Mouse (Mus musculus): ENCODE results near the gene Kcp.

Kcp gene

DNA sequence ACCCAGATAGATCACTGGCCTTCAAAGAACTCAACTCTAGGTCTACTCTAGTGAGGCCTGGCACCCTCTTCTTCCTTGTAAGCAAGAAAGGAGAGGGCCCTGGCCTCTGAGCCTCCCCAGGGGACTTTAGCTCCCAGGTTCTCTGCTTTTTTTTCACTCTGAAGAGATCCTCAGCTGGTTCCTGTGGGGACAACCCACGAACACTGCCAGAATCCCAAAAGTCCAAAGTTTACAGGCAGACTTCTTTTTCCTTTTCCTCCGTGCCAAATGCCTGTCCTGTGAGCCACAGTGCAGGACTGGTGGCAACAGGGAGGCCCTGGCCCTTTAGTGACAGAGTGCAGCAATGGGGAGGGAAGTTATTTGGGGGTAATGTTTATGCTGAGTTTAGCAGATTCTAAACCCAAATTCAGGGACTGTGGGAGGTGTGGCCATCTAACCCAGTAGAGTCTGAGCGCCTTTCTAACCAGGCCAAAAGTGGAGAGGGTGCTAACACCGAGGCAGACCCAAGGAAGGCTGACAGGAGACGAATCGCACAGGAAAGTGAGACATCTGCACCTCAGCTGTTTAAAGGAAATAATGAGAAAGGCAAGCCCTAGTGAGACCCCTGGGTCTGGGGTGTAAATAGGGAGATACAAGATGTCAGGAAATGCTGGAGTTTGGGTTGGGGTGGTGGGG lies 15.0 kb upstream of the Kcp start:
- DNase-seq = no peak

DNA sequence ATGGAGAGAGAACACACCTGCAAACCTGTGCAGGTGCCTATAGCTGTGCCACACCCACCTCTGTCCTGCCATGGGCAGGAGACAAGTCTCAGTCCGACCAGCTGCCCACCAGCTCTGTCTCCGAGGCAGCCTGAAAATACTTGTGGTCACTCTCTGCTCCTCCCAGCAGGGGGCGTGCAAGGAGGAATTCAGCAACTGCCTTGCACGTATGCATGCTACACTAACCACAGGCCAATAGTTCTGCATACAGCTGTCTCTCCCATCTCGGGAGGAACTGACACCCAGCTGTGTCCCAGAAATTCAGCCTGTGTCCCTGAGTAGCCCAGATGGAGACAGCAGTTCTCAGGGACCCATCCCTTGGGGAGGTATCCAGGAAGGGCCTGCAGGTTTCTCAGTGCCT lies 9.4 kb upstream of the Kcp start:
- DNase-seq = peak; percentile 49

DNA sequence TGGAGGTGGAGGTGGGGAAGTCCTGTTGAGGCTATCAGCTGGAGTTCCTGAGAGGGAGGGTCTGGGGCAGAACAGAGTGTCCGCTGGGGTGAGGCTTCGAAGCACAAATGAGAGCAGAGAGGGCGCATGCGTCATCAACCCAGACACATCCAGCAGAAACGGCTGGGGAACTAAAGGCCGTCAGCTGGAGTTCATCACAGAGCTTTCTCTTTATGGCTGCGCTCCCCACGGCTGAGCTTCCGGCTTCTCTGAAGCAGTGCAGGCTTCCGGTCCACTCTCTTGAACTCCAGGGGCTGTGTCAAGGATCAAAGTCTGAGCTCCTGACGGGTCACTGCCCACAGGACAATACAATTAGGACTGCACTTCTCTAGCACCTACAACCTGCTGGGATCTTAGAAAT lies 5.5 kb upstream of the Kcp start:
- no peak for DNase-seq

DNA sequence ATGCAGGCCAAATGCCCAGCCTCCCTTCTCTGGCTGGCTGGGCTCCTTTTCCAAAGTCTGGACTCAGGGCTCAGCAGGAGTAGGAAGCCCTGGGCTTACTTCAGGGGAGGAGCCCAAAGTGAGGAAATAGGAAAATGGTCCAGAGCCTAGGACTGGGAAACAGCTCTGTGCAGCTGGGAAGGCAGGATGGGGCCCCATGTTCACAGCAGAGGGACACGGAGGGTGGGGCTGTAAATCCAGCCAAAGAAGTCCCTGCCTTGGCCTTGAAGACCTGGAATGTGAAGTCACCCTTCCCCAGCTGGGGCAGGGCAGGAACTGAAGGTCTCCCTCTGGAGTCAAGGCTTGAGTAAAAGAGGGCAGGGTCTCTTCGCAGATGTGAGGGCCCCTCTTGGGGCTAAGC lies 1.3 kb upstream of the Kcp start:
- DNase-seq = no peak

DNA sequence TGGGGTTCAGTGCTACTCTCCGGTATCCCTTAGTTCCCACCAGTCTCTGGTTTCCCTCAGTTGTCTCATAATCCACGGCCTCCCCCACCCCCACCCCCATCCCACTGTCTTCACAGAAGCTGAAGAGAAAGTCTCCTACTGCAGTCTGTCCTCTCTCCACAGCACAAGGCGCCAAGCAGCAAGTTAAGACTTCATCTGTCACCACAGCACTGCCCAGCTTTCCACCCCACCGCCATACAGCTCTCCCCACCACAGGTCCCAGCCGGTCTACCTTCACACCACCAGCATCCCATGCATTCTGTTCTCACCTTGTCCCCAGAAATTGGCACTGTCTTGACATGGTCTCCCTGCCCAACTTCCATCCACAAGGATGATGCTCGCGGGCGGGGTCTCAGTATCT lies 918 bp downstream of the Kcp start:
- DNase-seq = no peak

DNA sequence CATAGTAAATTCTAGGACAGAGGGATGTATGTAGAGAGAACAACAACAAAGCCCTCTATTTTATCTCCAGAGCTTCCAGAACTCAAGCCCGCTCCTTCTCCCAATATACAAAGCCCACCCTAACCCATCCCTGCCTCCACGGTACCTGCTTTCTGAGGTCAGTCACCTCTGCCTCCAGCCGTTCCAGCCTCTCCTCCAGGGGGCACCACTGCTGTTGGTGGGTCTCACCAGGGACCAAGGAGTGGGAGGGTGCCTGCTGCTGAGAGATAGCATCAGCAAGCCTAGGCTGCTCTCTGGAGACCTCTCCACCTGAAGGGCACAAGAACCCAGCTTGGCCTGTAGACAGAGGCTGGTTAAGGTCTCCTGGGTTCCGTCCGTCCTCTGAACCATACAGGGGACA lies 2.3 kb downstream of the Kcp start:
- DNase-seq = no peak

DNA sequence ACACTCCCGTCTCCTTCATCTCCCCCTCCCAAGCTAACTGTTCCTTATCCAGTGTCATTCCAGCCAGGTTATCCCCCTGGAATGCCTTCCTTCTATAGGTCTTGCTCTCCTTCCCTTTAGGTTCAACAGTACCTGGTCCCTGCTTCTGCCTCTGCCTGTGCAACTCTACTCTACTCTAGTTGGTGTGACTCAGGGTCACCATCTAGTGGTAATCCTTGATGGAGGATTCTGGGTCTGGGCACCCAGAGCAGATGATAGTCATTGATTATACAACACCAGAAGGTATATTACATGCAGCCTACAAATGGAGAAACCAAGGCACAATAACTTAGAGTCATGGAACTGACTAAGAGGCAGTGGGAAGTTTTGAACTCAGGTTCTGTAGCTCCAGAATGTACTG lies 6.2 kb downstream of the Kcp start:
- DNase-seq = no peak

DNA sequence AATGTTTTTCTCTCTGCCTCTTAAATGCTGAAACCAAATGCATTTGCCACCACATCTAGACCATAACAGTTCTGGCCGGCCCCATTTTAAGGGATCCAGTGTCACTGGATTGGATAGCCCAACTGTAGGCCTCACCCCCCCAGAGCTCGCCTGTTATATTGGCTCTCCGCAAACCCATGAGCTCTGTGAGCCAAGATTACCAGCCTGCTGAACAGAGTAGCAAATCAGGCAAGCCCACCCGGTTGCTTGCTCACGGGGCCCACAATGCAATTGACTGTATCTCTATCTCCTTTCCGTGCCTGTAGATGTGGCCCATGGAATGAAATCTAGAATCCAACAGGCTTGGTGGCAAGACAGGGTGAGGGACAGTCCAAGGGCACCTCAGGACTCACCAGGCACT lies 6.9 kb downstream of the Kcp start:
- DNase-seq = no peak

DNA sequence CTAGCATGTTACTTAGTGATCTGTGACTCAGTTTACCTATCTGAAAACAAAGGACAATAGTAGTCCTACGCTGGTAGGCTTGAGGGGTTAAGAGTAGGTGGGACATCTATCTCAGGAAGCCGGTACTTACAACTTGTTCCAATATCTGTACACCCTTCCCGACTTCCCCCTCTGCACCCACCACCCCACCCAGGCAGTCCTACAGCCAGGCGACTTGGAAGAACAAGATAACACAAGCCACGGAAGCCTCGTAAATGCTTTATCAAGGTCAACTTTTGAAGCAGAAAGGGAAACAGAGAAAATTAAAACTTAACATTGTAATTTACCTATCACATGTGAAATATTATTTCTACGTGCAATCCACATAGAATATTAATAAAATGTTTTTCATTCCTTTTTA lies 7.6 kb downstream of the Kcp start:
- DNase-seq = no peak

DNA sequence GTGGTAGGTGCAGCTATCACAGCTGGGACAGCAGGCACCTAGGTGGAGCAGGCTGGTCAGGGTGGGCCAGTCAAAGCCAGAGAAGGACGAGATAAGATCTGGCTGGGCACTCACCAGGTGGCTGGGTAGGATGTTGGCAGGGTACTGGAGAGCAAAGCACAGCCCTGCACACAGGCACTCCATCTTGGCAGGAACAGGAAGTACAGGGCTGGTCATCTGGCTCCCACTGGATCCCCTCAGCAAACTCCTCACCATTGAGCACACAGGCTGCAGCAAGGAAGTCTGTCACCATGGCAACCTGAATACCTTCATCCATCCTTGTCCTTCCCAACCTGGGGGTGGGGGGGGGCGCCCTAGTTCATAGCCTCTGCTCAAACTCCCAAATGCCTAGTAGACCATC lies 10.0 kb downstream of the Kcp start:
- no peak for DNase-seq

DNA sequence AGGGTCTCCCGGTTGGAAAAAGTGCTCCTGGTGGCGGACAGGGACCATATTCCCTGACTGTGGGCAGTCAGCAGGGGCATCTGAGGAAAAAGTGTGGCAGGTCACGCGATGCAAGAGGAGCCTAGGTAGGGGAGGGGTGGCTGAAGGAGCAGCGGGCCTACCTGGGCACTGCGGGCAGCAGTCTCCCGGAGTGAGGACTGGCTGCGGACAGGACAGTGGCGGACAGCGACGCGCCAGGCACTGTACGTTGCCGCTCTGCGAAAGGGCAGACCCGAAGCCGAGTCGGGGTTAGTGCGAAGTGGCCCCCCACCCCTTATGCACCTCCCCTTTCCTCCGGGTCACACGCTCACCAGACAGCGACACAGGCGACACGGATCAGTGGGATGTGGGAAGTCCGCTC lies 11.5 kb downstream of the Kcp start:
- DNase-seq = no peak

DNA sequence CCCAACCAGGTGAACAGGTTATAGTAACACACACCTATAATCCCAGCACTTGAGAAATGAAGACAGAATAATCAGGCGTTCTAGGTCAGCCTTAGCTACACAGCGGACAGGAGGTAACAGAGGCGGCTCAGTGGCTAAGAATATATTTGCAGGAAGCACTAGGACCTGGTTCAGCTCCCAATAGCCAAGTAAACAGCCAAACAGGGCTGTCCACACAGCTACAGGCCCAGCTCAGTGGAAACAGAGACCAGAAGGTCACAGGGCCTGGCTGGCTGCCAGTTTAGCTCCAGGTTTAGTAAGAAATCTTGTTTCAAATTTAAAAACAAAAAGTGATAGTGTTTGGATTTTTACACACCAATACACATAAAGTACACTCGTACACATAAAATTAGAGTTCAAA lies 13.7 kb downstream of the Kcp start:
- DNase-seq = no peak

DNA sequence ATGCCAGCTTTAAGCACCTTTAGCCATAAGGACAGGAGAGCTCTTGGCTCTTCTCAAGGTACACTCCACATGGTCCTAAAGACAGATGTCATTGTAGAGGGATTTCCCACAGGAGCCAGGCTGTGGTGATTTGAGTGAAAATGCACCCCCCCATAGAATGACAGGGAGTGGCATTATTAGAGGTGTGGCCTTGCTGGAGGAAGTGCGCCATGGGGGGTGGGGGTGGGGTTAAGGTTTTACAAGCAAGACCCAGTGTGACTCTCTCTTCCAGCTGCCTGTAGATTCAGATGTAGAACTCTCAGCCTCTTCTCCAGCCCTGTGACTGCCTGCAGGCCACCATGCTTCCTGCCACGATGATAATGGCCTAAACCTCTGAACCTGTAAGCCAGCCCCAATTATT lies 21.8 kb downstream of the Kcp start:
- DNase-seq = no peak

DNA sequence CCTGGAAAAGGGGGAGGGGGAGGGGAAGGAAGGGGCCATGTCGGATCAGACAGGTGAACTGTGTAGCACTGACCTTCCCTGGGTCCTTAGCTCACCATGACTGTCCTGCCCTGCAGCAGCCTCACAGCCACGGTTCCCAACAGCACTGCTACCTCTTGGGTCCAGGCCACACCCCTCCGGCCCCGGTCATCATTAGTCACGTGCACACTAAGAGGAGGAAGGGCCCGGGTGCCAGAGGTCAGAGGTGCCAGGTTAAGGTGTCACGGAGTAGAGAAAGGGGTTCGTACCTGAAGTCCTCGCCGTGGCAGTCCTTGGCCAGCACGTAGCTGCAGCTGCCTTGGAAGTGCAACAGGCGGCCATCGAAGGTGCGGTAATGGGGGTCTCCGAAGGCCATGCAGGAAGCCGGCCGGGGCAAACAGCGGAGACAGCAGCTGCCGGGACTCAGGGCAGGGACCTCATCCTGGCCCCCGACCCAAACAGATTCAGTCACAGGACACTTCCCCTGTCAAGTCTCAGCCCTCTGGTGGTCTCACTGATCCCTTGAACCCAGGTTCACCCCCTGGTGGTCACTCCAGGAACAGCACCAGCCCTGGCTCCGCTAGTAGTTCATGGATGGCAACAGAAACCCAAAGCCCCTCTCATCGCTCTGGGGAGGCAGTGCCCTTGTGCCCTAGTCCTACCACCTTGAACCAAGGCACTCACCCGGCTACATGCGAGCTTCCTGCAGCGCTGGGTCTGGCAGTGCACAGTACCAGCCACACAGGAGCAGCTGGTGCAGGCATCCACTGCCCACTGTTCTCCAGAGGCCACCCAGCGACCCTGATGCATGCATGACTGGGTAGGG lies 22.8 kb downstream of the Kcp start:
- DNase-seq = no peak

DNA sequence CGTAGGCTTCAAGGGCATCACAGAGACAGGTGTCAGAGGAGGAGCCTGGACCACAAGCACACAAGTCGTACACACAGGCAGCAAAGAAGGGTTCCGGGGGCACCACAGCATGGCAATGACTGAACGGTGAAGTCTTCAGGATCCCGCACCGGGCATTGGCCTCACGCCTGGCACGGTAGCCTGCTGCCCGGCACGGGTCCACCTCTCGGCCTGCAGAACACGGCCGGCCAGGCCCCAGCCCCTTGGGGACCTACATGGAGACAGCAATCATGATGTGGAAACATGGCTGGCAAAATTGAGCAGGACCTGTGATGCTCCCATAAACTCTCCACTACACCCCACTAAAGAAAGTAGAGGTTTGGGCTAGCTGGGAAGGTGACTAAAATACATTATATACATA lies 25.1 kb downstream of the Kcp start:
- no peak for DNase-seq

DNA sequence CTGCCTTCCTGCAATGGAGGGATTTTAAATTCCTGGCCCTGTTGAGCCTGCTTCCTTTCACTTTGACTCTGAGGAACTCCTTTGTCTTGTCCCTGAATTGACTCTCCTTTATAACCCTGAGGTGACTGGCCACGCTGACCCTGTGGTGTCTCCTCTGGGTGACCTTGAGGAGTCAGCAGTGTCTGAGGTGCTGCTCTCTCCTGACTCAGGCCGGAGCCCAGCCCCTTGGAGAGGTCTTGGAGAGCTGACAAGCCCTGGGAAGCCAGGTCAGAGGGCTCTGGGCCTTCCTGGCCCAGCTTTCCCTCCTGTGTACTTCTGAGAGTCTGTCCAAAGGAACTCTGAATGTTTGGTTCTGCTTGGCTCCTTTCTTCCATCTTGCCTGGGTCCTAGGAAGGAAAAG lies 33.0 kb downstream of the Kcp start:
- DNase-seq = no peak

DNA sequence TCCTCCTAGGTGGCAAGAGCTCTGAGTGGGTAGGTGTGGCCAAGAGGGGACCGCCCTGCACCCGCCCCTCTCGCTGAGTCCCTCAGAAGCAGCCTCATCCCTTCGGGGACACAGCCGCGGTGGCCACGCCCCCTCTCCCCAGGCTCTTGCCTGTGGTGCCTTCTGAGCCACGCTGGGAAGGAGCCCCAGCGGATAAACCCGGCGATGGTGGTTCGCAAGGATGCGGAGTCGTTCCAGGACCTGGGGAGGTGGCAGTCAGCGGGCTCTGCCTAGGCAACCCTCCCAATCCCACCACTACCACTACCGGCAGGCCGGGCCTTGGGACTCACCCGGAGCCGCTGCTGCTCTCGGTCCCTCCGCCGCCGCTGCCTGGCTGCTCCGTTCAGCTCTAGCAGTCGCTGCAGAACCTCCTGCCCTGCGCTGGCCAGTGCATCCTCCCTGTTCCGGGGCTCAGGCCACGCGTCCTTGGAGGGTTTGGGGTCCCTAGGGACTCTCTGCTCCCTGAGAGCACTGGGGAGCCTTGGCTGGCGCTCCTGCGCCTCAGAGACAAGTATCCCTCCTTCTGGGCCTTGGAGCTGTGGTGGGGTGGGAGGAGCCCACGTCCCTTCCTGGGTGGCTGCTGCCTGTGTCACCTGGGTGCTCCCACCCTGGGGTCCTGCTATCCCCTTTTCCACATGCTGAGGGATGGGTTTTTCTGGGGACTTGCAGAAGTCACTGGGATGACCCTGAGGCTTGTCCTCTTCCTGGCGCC lies 33.6 kb downstream of the Kcp start:
- peak; percentile 84 for DNase-seq

DNA sequence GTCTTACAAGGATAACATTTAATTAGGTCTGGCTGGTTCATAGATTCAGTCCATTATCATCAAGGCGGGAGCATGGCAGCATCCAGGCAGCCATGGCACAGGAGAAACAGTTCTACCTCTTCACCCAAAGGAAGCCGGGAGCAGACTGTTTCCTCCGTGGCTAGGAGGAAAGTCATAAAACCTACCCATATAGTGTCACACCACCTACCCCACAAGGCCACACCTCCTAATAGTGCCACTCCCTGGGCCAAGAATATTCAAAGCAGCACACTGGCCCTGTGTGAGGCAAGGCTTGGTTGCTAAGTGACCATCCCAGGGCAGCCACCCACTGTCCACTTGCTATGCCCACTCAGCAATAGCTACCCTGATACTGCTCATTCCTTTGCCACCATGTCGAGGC lies 36.6 kb downstream of the Kcp start, which contains the start of gene Atp6v1fnb:
TSS of gene Atp6v1fnb (plus strand) at position 301 of the 400 bp plus-strand sequence.
- DNase-seq = no peak

DNA sequence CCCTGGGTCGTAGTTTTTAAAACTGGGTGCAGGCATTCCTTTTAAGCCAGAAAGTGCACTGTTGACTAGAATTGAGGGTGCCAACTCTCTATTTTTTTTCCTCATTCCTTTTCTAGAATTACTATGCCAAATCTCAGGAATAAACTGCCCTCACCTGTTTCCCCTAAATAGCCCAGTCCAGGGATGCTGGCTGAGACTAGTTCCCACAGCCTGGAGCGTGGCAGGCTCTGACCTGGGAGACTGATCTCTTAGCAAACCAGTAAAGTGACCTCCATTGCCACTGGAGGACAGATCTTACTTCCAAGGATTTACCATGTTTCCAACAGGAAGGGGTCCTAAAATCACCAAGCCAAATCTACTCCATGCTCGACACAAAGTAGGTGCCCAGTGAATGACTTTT lies 38.9 kb downstream of the Kcp start:
- DNase-seq = no peak

DNA sequence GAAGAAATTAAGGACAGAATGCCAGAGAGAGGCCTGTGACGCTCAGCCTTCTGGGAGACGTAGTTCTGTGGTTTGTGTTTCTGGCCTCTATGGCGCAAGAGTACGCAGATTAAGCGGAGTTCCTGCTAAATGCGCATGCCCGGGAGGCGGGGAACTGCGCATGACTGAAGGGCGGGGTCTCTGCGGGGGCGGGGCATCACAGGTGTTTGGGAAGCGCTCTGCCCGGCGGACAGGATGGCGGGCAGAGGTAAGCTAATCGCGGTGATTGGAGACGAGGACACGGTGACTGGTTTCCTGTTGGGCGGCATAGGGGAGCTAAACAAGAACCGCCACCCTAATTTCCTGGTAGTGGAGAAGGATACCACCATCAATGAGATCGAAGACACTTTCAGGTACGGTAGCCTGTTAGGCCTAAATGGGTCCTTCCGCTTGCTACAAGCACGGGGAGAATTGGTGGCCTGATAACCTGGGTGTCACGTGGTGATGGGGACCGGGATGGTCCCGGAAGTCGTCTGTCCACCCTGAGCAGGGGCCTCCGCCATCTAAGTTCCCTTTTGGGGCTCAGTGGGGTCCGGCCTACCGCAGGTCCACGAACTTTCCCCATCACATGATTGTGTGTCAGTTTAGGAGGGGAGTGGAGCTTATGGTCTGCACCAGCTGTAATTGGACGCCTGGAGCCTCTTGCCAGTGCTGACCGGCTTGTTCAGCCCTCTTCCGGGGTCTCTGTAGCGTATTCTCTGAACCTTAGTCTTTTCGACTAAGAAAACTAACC lies 40.0 kb downstream of the Kcp start, which contains the start of gene Atp6v1f:
TSS of gene Atp6v1f (plus strand) at position 136 of the 772 bp plus-strand sequence.
- DNase-seq = peak; percentile 93

DNA sequence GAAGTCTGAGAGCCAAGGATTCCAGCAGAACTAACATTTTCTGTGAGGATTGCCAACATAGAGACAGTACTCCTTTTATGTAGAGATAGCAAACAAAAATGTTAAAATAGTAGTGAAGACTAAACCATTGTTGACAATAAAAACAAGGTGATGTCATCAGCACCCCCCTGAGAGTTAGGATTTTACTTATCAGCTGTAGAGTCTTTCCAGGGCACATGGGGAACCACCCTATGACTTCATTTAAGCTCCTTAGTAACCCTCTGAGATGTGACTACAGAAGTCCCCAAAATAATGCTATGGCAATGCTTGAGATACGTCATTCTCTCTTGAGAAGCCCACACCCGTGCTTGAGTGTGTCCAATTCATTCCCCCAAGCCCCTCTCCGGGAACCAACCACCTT lies 44.4 kb downstream of the Kcp start:
- DNase-seq = no peak

DNA sequence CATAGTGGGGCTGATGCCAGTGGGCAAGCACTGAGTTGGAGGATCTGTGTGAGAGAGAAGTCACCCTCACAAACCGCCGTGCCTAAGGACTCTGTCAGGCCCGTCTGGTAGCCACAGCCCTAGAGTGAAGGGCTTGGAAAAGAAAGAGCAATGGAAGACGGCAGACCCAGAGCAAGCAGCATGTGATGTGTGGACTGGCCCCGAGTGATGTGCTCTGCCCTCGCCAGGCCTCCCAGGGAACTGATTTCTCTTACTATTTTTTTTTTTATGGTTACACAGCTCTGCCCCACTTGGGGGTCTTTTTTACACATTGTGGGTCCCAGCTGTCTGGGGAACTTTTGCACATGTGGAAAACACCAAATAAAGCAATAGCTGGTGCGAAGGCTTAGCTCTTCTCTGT lies 46.2 kb downstream of the Kcp start:
- no peak for DNase-seq

DNA sequence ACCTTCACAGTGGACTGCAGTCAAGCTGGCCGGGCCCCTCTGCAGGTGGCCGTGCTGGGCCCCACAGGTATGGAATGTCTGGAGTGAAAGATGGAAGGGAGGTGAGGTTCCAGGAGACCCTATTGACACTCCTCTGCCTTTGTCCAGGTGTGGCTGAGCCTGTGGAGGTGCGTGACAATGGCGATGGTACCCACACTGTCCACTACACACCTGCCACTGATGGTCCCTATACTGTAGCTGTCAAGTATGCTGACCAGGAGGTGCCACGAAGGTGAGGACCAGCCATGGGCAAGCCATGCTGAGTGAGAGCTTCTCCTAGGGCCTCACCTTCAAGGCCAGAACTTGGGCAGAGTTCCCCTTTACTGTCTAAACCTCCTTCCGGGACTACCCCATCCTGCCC lies 57.1 kb downstream of the Kcp start:
- DNase-seq = no peak
